Mouse (Mus musculus): ENCODE data around the gene Snrpd3.

DNA sequence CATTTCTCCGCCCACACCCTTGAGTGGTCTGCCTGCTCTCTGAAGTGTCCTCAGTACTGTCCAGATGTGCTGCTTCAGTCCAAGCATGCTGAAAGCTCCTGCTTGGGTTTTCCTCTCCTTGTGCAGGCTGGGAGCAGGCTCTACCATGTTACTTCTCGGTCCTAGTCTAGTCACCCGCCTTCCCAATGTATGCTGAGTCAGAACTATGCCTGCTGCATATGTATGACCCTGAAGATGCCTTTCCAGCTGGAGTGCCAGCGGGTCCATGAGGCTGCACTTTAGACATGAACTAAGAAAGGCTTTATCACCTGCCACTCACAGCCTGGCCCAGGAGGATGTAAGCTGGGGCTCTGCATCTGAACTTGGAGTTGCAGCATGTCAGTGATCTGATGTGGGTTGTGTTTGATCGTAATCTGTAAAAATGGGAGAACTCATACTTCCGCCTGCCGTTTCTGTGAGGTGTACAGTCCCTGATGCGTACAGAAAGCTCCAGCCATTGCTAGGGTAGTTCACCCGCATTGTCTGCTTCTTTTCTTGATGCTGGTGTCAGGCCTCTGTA lies 14.3 kb downstream of the Snrpd3 start:
- TF ChIP-seq CTCF (IDR thresholded peaks at IDR 0.05; ENCODE audit: control insufficient read depth, insufficient read depth, insufficient replicate concordance, low read depth, low read length) (no peak), POLR2A (IDR thresholded peaks at IDR 0.05; ENCODE audit: control insufficient read depth, low read depth, low read length) (no peak)

All from testis, adult 2 months (tissue).